Mouse (Mus musculus): ENCODE data around the gene Pcyox1.

GRCm38 (mm10) chr6:86437711-86438110 is 40.8 kb upstream of the Pcyox1 start:
- TF ChIP-seq POLR2A (IDR thresholded peaks at IDR 0.05; ENCODE audit: low read depth, low read length), result no peak
- peak; percentile 34; the same call in 1 of the 2 replicates for TF ChIP-seq CTCF (IDR thresholded peaks at IDR 0.05; ENCODE audit: extremely low read depth, insufficient read depth, insufficient read length, insufficient replicate concordance)

Data from spleen, adult 2 months (tissue).